Mouse (Mus musculus) lung, postnatal 0 days (tissue): ENCODE data around the gene Gpr83.

Source experiments
- CTCF ChIP-seq: IDR thresholded peaks from 2 replicates; pipeline ENCODE4 v1.5.1; 2016; ENCODE audit warnings: antibody characterized with exemption, mild to moderate bottlenecking
- EP300 ChIP-seq: IDR thresholded peaks from 2 replicates; pipeline ENCODE4 v1.6.1; 2016; ENCODE audit warnings: antibody characterized with exemption, mild to moderate bottlenecking, control low read depth

GRCm38 (mm10) chr9:14909981-14910380 lies 50.0 kb downstream of the Gpr83 start:
- TF ChIP-seq CTCF (no peak), EP300 (no peak)
